Mouse (Mus musculus) hindbrain, embryonic 11.5 days (tissue): ENCODE measurements at regions not wholly inside any gene's neighbourhood (a gene's known extent, or its start where the extent isn't known, plus 50 kb on each side); places are given as distances from the start of the nearest gene placed in this dataset.

Experiments used
- ATAC-seq: fragments of 200-750 bp; cut with Nextera tagmentation; 2 replicates; pipeline ENCODE4 v1.8.0; 2017; ENCODE audit warnings: mild to moderate bottlenecking, moderate TSS enrichment, moderate library complexity; ENCODE audit not compliant: low FRiP score
- DNase-seq: peaks from one replicate; pipeline ENCODE4 v3.0.0-alpha.2; 2015; ENCODE audit warnings: low spot score
- H3K27ac ChIP-seq: fragments of 300-500 bp; sonication (generic); 2 replicates; pipeline ENCODE4 v1.5.1; 2014; ENCODE audit warnings: mild to moderate bottlenecking, low read depth, low read length
- H3K27me3 ChIP-seq: fragments of 300-500 bp; sonication (generic); 2 replicates; pipeline ENCODE4 v1.6.1; 2014; ENCODE audit warnings: mild to moderate bottlenecking, low read length, moderate library complexity, mixed read lengths; ENCODE audit not compliant: control insufficient read depth, insufficient read depth
- H3K36me3 ChIP-seq: fragments of 300-500 bp; sonication (generic); 2 replicates; pipeline ENCODE4 v1.6.1; 2014; ENCODE audit warnings: mild to moderate bottlenecking, low read length, moderate library complexity, mixed read lengths; ENCODE audit not compliant: control insufficient read depth, insufficient read depth
- H3K4me1 ChIP-seq: fragments of 300-500 bp; sonication (generic); replicated peaks from 2 replicates; pipeline ENCODE4 v1.6.1; 2014; ENCODE audit warnings: low read length, mixed read lengths; ENCODE audit not compliant: control insufficient read depth, insufficient read depth
- H3K4me2 ChIP-seq: fragments of 300-500 bp; sonication (generic); replicated peaks from 2 replicates; pipeline ENCODE4 v1.6.1; 2014; ENCODE audit warnings: mild to moderate bottlenecking, low read depth, low read length
- H3K4me3 ChIP-seq: fragments of 300-500 bp; sonication (generic); 2 replicates; pipeline ENCODE4 v1.5.1; 2014; ENCODE audit warnings: low read depth, low read length
- H3K9ac ChIP-seq: fragments of 300-500 bp; sonication (generic); 2 replicates; pipeline ENCODE4 v1.6.1; 2014; ENCODE audit warnings: low read depth, low read length
- H3K9me3 ChIP-seq: fragments of 300-500 bp; sonication (generic); 2 replicates; pipeline ENCODE4 v1.6.1; 2016; ENCODE audit warnings: low read length; ENCODE audit not compliant: control insufficient read depth
- WGBS: fragments of 180-500 bp; shearing (Covaris S2); extraction: QIAGEN DNeasy Blood & Tissue Kit; methylation state at CpG from one replicate; pipeline ENCODE4 v1.1.7; 2014; 5-methylcytosine and 5-hydroxymethylcytosine counted together

DNA sequence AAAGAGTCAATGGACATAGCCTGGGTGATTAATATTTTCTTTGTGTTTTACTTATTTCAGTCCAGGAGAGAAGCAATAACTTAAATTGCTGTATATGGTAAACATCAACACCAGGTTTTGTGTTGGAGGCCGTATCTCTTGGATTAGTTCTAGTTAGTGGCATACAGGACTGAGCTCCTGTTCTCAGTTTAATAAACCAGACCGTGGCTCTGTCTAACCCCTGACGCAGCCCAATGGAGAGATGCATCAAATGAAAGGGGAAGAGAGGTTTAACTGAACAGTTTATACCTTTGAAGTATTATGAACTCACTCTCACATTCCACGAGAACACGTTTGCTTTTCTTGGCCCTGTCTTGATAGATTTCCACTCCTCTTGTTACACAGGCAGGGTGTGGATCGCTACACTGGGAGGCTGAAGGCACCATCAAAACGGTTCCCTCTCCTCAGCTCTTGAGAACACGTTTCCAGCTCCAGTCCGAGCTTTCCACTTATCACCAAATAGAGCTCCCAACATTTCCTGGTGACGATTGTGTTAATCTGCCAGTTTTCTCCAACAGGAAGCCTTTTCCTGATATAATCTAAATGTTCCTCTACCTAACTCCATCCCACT lies 54.0 kb upstream of the Cerkl start:
- ATAC-seq (no peak), DNase-seq (no peak)
- 86% methylated on average over 10 of the region's 10 CpGs for WGBS

GRCm38 (mm10) chr2:79511108-79511507 lies 54.5 kb upstream of the Cerkl start:
- Histone ChIP-seq H3K9me3 (no peaks in the 10 kb centered on the region), H3K27ac (no peak overlapping the region), H3K4me2 (no peak overlapping the region), H3K27me3 (no peaks in the 10 kb centered on the region), H3K36me3 (no peaks in the 10 kb centered on the region), H3K4me3 (no peak overlapping the region), H3K9ac (no peak overlapping the region), H3K4me1 (no peaks in the 10 kb centered on the region)
- no peak for DNase-seq
- WGBS, result 79% methylated on average over 6 of the region's 6 CpGs
- ATAC-seq, result no peak

More for the DNA sequence above, 54.0 kb upstream of the Cerkl start:
- Histone ChIP-seq H3K27ac (no peak overlapping the region), H3K4me1 (no peaks in the 10 kb centered on the region), H3K27me3 (no peaks in the 10 kb centered on the region), H3K4me3 (no peak overlapping the region), H3K9ac (no peak overlapping the region), H3K9me3 (no peaks in the 10 kb centered on the region), H3K36me3 (no peaks in the 10 kb centered on the region), H3K4me2 (no peak overlapping the region)

- Histone ChIP-seq H3K9me3 (no peaks in the 10 kb centered on the region), H3K27ac (no peak overlapping the region), H3K4me1 (no peaks in the 10 kb centered on the region), H3K4me3 (no peak overlapping the region), H3K36me3 (no peaks in the 10 kb centered on the region), H3K27me3 (no peaks in the 10 kb centered on the region), H3K9ac (no peak overlapping the region), H3K4me2 (no peak overlapping the region)
- ATAC-seq, result peak; percentile 45; the same call in 1 of the 2 replicates
- 32% methylated on average over 11 of the region's 11 CpGs for WGBS
- DNase-seq, result peak; percentile 84
Observed at GRCm38 (mm10) chr2:79511676-79512323, 55.2 kb upstream of the Cerkl start.

DNA sequence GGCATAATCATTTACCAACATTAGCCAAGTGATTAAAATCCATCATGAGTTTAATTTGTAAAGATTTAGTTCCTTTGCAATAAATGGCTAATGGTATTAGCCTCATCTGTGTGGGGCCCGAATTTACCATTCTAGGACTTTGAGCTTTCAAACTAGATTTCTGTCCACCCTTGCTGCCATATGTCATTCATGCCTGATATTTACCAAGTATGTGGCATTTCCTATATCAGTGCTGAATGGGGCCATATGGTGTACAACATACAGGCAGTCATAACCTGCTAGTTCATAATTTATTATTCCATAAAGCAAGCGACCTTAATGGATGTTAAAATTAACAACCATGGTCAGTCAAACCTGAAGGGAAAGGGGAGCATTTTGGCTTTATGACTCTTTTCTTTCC lies 55.8 kb upstream of the Cerkl start:
- no peak overlapping the region for H3K9ac ChIP-seq
- 84% methylated on average over 2 of the region's 2 CpGs for WGBS
- no peak overlapping the region for H3K4me2 ChIP-seq
- ATAC-seq (no peak), DNase-seq (no peak)
- no peak overlapping the region for H3K27ac ChIP-seq
- H3K36me3 ChIP-seq, result no peaks in the 10 kb centered on the region
- no peaks in the 10 kb centered on the region for H3K27me3 ChIP-seq
- H3K9me3 ChIP-seq, result no peaks in the 10 kb centered on the region
- H3K4me1 ChIP-seq, result no peaks in the 10 kb centered on the region
- H3K4me3 ChIP-seq, result no peak overlapping the region

GRCm38 (mm10) chr2:79513726-79514125 lies 57.1 kb upstream of the Cerkl start:
- H3K4me3 ChIP-seq, result no peak overlapping the region
- H3K27me3 ChIP-seq, result no peaks in the 10 kb centered on the region
- DNase-seq (no peak), ATAC-seq (no peak)
- 63% methylated on average over 3 of the region's 3 CpGs for WGBS
- no peak overlapping the region for H3K9ac ChIP-seq
- H3K27ac ChIP-seq, result no peak overlapping the region
- H3K9me3 ChIP-seq, result no peaks in the 10 kb centered on the region
- no peaks in the 10 kb centered on the region for H3K4me1 ChIP-seq
- H3K36me3 ChIP-seq, result no peaks in the 10 kb centered on the region
- no peak overlapping the region for H3K4me2 ChIP-seq

DNA sequence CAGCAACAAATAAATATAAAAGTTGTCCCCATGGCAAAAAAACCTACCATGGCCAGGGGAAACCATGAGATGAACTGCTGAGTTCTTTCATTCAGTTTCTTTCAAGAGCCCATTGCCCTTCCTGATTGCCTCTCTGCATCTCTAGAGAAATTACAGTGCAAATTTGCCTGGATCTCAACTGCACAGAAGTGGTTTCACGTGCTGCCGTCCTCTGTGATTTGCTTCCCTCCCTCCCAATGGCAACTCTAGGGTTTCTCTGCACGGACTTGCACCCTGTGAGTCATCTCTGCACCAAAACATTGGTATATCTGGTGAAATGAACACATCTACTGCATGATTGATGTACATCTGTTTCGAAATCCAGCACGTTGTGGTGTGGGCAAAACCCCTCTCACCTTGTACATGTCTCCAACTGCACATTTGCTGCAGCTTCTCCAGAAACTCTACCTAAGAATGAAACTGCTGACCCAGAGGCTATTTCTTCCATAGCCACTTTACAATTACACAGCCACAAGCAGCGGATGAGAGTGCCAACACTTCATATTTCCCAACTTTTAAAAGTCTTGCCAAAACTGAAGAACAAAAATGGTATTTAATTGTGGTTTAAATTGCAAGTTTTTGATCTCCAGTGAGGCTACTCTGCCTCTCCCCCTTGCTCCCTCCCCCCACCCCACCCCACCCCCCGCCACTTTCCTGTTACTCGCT lies 61.6 kb upstream of the Cerkl start:
- H3K36me3 ChIP-seq, result no peaks in the 10 kb centered on the region
- WGBS, result 87% methylated on average over 8 of the region's 8 CpGs
- no peak overlapping the region for H3K27ac ChIP-seq
- H3K4me3 ChIP-seq, result no peak overlapping the region
- ATAC-seq, result no peak
- no peaks in the 10 kb centered on the region for H3K4me1 ChIP-seq
- no peaks in the 10 kb centered on the region for H3K9me3 ChIP-seq
- no peak overlapping the region for H3K9ac ChIP-seq
- no peak overlapping the region for H3K4me2 ChIP-seq
- no peaks in the 10 kb centered on the region for H3K27me3 ChIP-seq
- DNase-seq, result no peak

- Histone ChIP-seq H3K9me3 (no peaks in the 10 kb centered on the region), H3K4me2 (no peak overlapping the region), H3K36me3 (no peaks in the 10 kb centered on the region), H3K27me3 (no peaks in the 10 kb centered on the region), H3K9ac (no peak overlapping the region), H3K27ac (no peak overlapping the region), H3K4me1 (no peaks in the 10 kb centered on the region), H3K4me3 (no peak overlapping the region)
- no peak for ATAC-seq
- WGBS, result 45% methylated on average over 6 of the region's 6 CpGs
- no peak for DNase-seq
Observed at GRCm38 (mm10) chr2:79519799-79520449, 63.3 kb upstream of the Cerkl start.

DNA sequence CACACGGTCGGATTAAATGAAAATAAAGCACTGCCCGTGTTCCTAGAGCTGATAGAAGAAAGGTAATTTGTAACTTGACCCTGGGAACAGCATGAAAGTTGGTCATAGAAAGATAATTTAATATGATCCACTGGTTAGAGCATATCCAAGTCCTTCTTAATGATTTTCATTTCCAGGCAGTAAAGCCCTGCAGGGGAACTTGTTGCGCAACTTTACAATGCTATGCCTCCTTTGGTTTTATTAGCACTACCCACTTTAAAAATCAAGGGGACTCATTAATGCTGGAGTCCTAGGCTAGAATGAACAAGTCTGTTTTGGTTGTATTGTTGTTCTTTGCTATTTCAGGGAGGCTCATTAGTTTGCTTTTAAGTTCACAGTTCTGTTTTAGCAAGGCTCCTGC lies 66.9 kb upstream of the Cerkl start:
- no peak overlapping the region for H3K27ac ChIP-seq
- H3K9me3 ChIP-seq, result no peaks in the 10 kb centered on the region
- H3K9ac ChIP-seq, result no peak overlapping the region
- peaks cover 2% of the 10 kb centered on the region; the same call in 1 of the 2 replicates for H3K4me1 ChIP-seq
- ATAC-seq (no peak), DNase-seq (no peak)
- H3K27me3 ChIP-seq, result no peaks in the 10 kb centered on the region
- H3K36me3 ChIP-seq, result no peaks in the 10 kb centered on the region
- no peak overlapping the region for H3K4me3 ChIP-seq
- WGBS, result 83% methylated on average over 4 of the region's 4 CpGs
- no peak overlapping the region for H3K4me2 ChIP-seq
